ENCODE assay signal across 8 mouse cellular contexts in the genomic region with DNA sequence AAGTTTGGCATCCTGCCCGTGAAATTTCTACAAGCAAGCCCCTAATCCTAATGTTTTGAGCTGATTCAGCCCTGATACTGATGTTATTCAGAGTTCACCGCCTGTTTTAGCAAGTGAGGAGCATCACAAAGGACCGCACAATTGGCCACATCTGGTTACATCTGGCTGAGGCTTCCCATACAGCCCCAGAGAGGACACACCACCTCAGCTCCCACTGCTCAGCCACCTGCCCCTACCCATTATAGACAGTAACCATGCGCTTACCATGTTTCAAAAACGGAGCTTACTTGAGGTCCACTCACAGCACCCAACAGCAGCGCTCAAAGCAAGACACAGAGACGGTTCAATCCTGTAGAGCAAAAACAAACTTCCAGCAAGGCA. TPM values are rescaled to one million over a fixed set of nuclear protein-coding genes. Genes with fewer than 3 reads are reported as not detected.
DNase-seq lines count a peak whose midpoint lies in the region; ATAC-seq and TF ChIP-seq lines count a peak whose summit lies in the region.
"Not testable (repeated sequence)": the region's sequence is repeated elsewhere in the genome, so short reads cannot be mapped to it uniquely, and the experiment has no call there.

No protein-coding gene starts in this region.

- H3K9me3 ChIP-seq in erythroblast, embryonic 14.5 days (ENCODE audit: control insufficient read depth, low read length); heart, embryonic 13.5 days; intestine, embryonic 15.5 days; limb, embryonic 12.5 days; lung, embryonic 15.5 days; neural tube, embryonic 11.5 days (ENCODE audit: control insufficient read depth, low read length): not testable (repeated sequence)

- H3K4me2 ChIP-seq in heart, embryonic 13.5 days = peak overlapping the region; percentile 75
- peak overlapping the region; percentile 83 for H3K4me2 ChIP-seq in intestine, embryonic 15.5 days (replicated peaks)
- H3K4me2 ChIP-seq in limb, embryonic 12.5 days = peak overlapping the region; percentile 79
- H3K4me2 ChIP-seq in lung, embryonic 15.5 days = peak overlapping the region; percentile 73
- peak overlapping the region; percentile 84 for H3K4me2 ChIP-seq in neural tube, embryonic 11.5 days (ENCODE audit: low read depth)

- H3K36me3 ChIP-seq in erythroblast, embryonic 14.5 days (ENCODE audit: control insufficient read depth); intestine, embryonic 15.5 days; limb, embryonic 12.5 days; lung, embryonic 15.5 days; neural tube, embryonic 11.5 days (ENCODE audit: control insufficient read depth, insufficient read depth, low read length); testis, adult 2 months (ENCODE audit: control insufficient read depth, insufficient read depth, low read length): not testable (repeated sequence)
- H3K36me3 ChIP-seq in heart, embryonic 13.5 days = peaks cover 10% of the 10 kb centered on the region; the same call in 1 of the 2 replicates

- H3K4me1 ChIP-seq in bone marrow macrophage, adult 2 months (ENCODE audit: control insufficient read depth, insufficient read depth, low read length); heart, embryonic 13.5 days; intestine, embryonic 15.5 days (replicated peaks); limb, embryonic 12.5 days (replicated peaks); lung, embryonic 15.5 days; neural tube, embryonic 11.5 days (ENCODE audit: control insufficient read depth, insufficient read depth, low read length); testis, adult 2 months (ENCODE audit: control insufficient read depth, insufficient read depth, low read length): not testable (repeated sequence)
- peaks cover 17% of the 10 kb centered on the region for H3K4me1 ChIP-seq in erythroblast, embryonic 14.5 days (ENCODE audit: control insufficient read depth)

- 5% methylated on average over 7 of the region's 7 CpGs for WGBS in heart, embryonic 13.5 days
- WGBS in intestine, embryonic 15.5 days = 3% methylated on average over 7 of the region's 7 CpGs
- WGBS in limb, embryonic 12.5 days = 4% methylated on average over 7 of the region's 7 CpGs
- WGBS in lung, embryonic 15.5 days = 5% methylated on average over 7 of the region's 7 CpGs
- 5% methylated on average over 7 of the region's 7 CpGs for WGBS in neural tube, embryonic 11.5 days

- H3K4me3 ChIP-seq in bone marrow macrophage, adult 2 months (ENCODE audit: insufficient read depth, low read length) = peak overlapping the region; percentile 85
- peak overlapping the region; percentile 70 for H3K4me3 ChIP-seq in erythroblast, embryonic 14.5 days (replicated peaks)
- H3K4me3 ChIP-seq in heart, embryonic 13.5 days = peak overlapping the region; percentile 72
- H3K4me3 ChIP-seq in intestine, embryonic 15.5 days (replicated peaks) = peak overlapping the region; percentile 58
- H3K4me3 ChIP-seq in limb, embryonic 12.5 days (replicated peaks) = peak overlapping the region; percentile 57
- peak overlapping the region; percentile 65 for H3K4me3 ChIP-seq in lung, embryonic 15.5 days
- peak overlapping the region; percentile 47 for H3K4me3 ChIP-seq in neural tube, embryonic 11.5 days (ENCODE audit: low read depth, low read length)
- peak overlapping the region; percentile 85 for H3K4me3 ChIP-seq in testis, adult 2 months (ENCODE audit: control insufficient read depth, low read depth, low read length)

- H3K27me3 ChIP-seq in erythroblast, embryonic 14.5 days (ENCODE audit: control insufficient read depth); heart, embryonic 13.5 days (replicated peaks); intestine, embryonic 15.5 days (replicated peaks); limb, embryonic 12.5 days; lung, embryonic 15.5 days; neural tube, embryonic 11.5 days (ENCODE audit: control insufficient read depth, insufficient read depth, low read length); testis, adult 2 months (ENCODE audit: control insufficient read depth, insufficient read depth, low read length): not testable (repeated sequence)

- not testable (repeated sequence) for TF ChIP-seq CTCF in bone marrow macrophage, adult 2 months (IDR thresholded peaks at IDR 0.05; ENCODE audit: low read depth, low read length); testis, adult 2 months (IDR thresholded peaks at IDR 0.05; ENCODE audit: control insufficient read depth, insufficient read depth, insufficient replicate concordance, low read depth, low read length)

- not testable (repeated sequence) for TF ChIP-seq POLR2A in bone marrow macrophage, adult 2 months (IDR thresholded peaks at IDR 0.05; ENCODE audit: borderline replicate concordance, low read depth, low read length); testis, adult 2 months (IDR thresholded peaks at IDR 0.05; ENCODE audit: control insufficient read depth, low read depth, low read length)

- peak overlapping the region; percentile 29 for H3K27ac ChIP-seq in bone marrow macrophage, adult 2 months (ENCODE audit: insufficient read depth, low read depth, low read length)
- peak overlapping the region; percentile 98 for H3K27ac ChIP-seq in heart, embryonic 13.5 days (replicated peaks)
- peak overlapping the region; percentile 98; the same call in 1 of the 2 replicates for H3K27ac ChIP-seq in intestine, embryonic 15.5 days
- peak overlapping the region; percentile 90; the same call in 1 of the 2 replicates for H3K27ac ChIP-seq in limb, embryonic 12.5 days
- peak overlapping the region; percentile 98 for H3K27ac ChIP-seq in lung, embryonic 15.5 days
- H3K27ac ChIP-seq in neural tube, embryonic 11.5 days (ENCODE audit: low read depth, low read length) = not testable (repeated sequence)
- 0 out of 2 replicates have a peak overlapping the region, but pooled peaks have one; percentile 40 for H3K27ac ChIP-seq in testis, adult 2 months (ENCODE audit: control insufficient read depth, insufficient read depth, low read depth, low read length)

- H3K9ac ChIP-seq in heart, embryonic 13.5 days = peak overlapping the region; percentile 83
- peak overlapping the region; percentile 48; the same call in 1 of the 2 replicates for H3K9ac ChIP-seq in intestine, embryonic 15.5 days
- peak overlapping the region; percentile 70 for H3K9ac ChIP-seq in limb, embryonic 12.5 days (replicated peaks)
- H3K9ac ChIP-seq in lung, embryonic 15.5 days = peak overlapping the region; percentile 62
- H3K9ac ChIP-seq in neural tube, embryonic 11.5 days (ENCODE audit: low read length) = peak overlapping the region; percentile 61

- ATAC-seq in heart, embryonic 13.5 days (ENCODE audit: extremely low read depth, insufficient number of reproducible peaks, low FRiP score, low TSS enrichment) = peak; percentile 42; the same call in 1 of the 2 replicates
- not testable (repeated sequence) for ATAC-seq in intestine, embryonic 15.5 days; limb, embryonic 12.5 days (ENCODE audit: insufficient number of reproducible peaks, insufficient read depth, low FRiP score, low TSS enrichment, low read depth); lung, embryonic 15.5 days (ENCODE audit: borderline replicate concordance, extremely low read depth, low FRiP score, low TSS enrichment); neural tube, embryonic 11.5 days (ENCODE audit: insufficient read depth, low FRiP score, low TSS enrichment)

- DNase-seq in neural tube, embryonic 11.5 days (ENCODE audit: low spot score) = not testable (repeated sequence)

RNA-seq across cellular contexts. Expression of a gene that starts 31.5 kb away (rescaled TPM):
- polyA plus RNA-seq in bone marrow macrophage, adult 2 months (2012; ENCODE audit: insufficient read depth, insufficient read length, missing spikeins) = 15.2 and 17.6 TPM in 2 replicates
- polyA plus RNA-seq in erythroblast, embryonic 14.5 days (2012) = 0.02 and 0.04 TPM in 2 replicates
- 12.7 and 15.2 TPM in 2 replicates for polyA plus RNA-seq in heart, embryonic 13.5 days (2015; fragmentation: Nextera tagmentation; extraction: Ambion mirVana)
- 14.3 and 16.2 TPM in 2 replicates for polyA plus RNA-seq in intestine, embryonic 15.5 days (2015; fragmentation: Nextera tagmentation; extraction: Ambion mirVana)
- 22.1 and 28.4 TPM in 2 replicates for polyA plus RNA-seq in limb, embryonic 12.5 days (2016; fragmentation: Nextera tagmentation; extraction: Ambion mirVana)
- 22.8 and 22.9 TPM in 2 replicates for polyA plus RNA-seq in lung, embryonic 15.5 days (2015; fragmentation: Nextera tagmentation; extraction: Ambion mirVana)
- 18.5 and 22.6 TPM in 2 replicates for polyA plus RNA-seq in neural tube, embryonic 11.5 days (2014; fragmentation: Nextera tagmentation; extraction: Ambion mirVana)
- polyA plus RNA-seq in testis, adult 2 months (2012; rRNA removed) = 0.35 and 0.52 TPM in 2 replicates
